Mouse (Mus musculus) hindbrain, embryonic 12.5 days (tissue): ENCODE results near the gene Tgfa. TPM values are rescaled to one million over a fixed set of nuclear protein-coding genes. Genes with fewer than 3 reads are reported as not detected.

ENCODE experiments used
- ATAC-seq: fragments of 200-750 bp; cut with Nextera tagmentation; 2 replicates; pipeline ENCODE4 v1.8.0; 2017; ENCODE audit warnings: moderate TSS enrichment; ENCODE audit not compliant: low FRiP score
- H3K27ac ChIP-seq: fragments of 300-500 bp; sonication (generic); 2 replicates; pipeline ENCODE4 v1.5.1; 2016; ENCODE audit warnings: mild to moderate bottlenecking
- H3K27me3 ChIP-seq: fragments of 300-500 bp; sonication (generic); 2 replicates; pipeline ENCODE4 v1.6.1; 2016; ENCODE audit warnings: mild to moderate bottlenecking
- H3K36me3 ChIP-seq: fragments of 300-500 bp; sonication (generic); 2 replicates; pipeline ENCODE4 v1.6.1; 2016; ENCODE audit warnings: mild to moderate bottlenecking
- H3K4me1 ChIP-seq: fragments of 300-500 bp; sonication (generic); 2 replicates; pipeline ENCODE4 v1.6.1; 2016
- H3K4me2 ChIP-seq: fragments of 300-500 bp; sonication (generic); replicated peaks from 2 replicates; pipeline ENCODE4 v1.6.1; 2016; ENCODE audit warnings: mild to moderate bottlenecking
- H3K4me3 ChIP-seq: fragments of 300-500 bp; sonication (generic); 2 replicates; pipeline ENCODE4 v1.5.1; 2016; ENCODE audit warnings: mild to moderate bottlenecking
- H3K9ac ChIP-seq: fragments of 300-500 bp; sonication (generic); 2 replicates; pipeline ENCODE4 v1.6.1; 2016; ENCODE audit warnings: mild to moderate bottlenecking, moderate library complexity
- H3K9me3 ChIP-seq: fragments of 300-500 bp; sonication (generic); replicated peaks from 2 replicates; pipeline ENCODE4 v1.6.1; 2016; ENCODE audit warnings: mild to moderate bottlenecking
- WGBS: fragments of 180-500 bp; shearing (Covaris S2); methylation state at CpG from one replicate; pipeline ENCODE4 v1.1.7; 2016; 5-methylcytosine and 5-hydroxymethylcytosine counted together
- polyA plus RNA-seq: library from polyadenylated mRNA; unstranded; fragments of >200 nt; fragmentation: Nextera tagmentation; extraction: Ambion mirVana; gene quantifications from 2 replicates; pipeline ENCODE4 v1.2.1, GENCODE M21; 2016

Tgfa gene
- polyA plus RNA-seq, 1 experiment from 2014 or later = 4.7 TPM

- H3K4me1 ChIP-seq = no peaks in the 10 kb centered on the region
- ATAC-seq = no peak
- no peak overlapping the region for H3K27ac ChIP-seq
- no peak overlapping the region for H3K4me2 ChIP-seq
- H3K36me3 ChIP-seq = no peaks in the 10 kb centered on the region
- H3K9me3 ChIP-seq = no peaks in the 10 kb centered on the region
- H3K4me3 ChIP-seq = no peak overlapping the region
- 80% methylated on average over 9 of the region's 9 CpGs for WGBS
- no peak overlapping the region for H3K9ac ChIP-seq
- no peaks in the 10 kb centered on the region for H3K27me3 ChIP-seq
Observed at GRCm38 (mm10) chr6:86322991-86323390, 128.0 kb downstream of the Tgfa start.

- H3K4me3 ChIP-seq = no peak overlapping the region
- no peak overlapping the region for H3K4me2 ChIP-seq
- no peak overlapping the region for H3K9ac ChIP-seq
- no peaks in the 10 kb centered on the region for H3K9me3 ChIP-seq
- H3K27me3 ChIP-seq = no peaks in the 10 kb centered on the region
- ATAC-seq = no peak
- WGBS = 85% methylated on average over 3 of the region's 3 CpGs
- no peaks in the 10 kb centered on the region for H3K36me3 ChIP-seq
- H3K27ac ChIP-seq = no peak overlapping the region
- no peaks in the 10 kb centered on the region for H3K4me1 ChIP-seq
Observed at GRCm38 (mm10) chr6:86324400-86324799, 129.4 kb downstream of the Tgfa start.

Other genes starting within 250 kb of the Tgfa start
- 54.4 and 60.4 TPM in 2 replicates for gene Dusp11, start 233.6 kb upstream of the Tgfa start, polyA plus RNA-seq
- not detected in 2 replicates for gene Figla, start 179.1 kb upstream of the Tgfa start, polyA plus RNA-seq
- gene Add2, start 166.5 kb upstream of the Tgfa start, polyA plus RNA-seq = 115 and 119 TPM in 2 replicates
- gene Fam136a, start 170.4 kb downstream of the Tgfa start, polyA plus RNA-seq = 107 and 116 TPM in 2 replicates
- 394 and 521 TPM in 2 replicates for gene Snrpg, start 176.1 kb downstream of the Tgfa start, polyA plus RNA-seq
- 123 and 125 TPM in 2 replicates for gene Pcyox1, start 201.9 kb downstream of the Tgfa start, polyA plus RNA-seq
- gene Tia1, start 209.0 kb downstream of the Tgfa start, polyA plus RNA-seq = 349 and 355 TPM in 2 replicates
- gene Gm44790, start 231.4 kb downstream of the Tgfa start, polyA plus RNA-seq = not detected in 2 replicates
- 28.1 and 29.7 TPM in 2 replicates for gene C87436, start 243.2 kb downstream of the Tgfa start, polyA plus RNA-seq